Mouse (Mus musculus) liver, embryonic 11.5 days (tissue): ENCODE measurements around the gene Ciao2b. TPM values are rescaled to one million over a fixed set of nuclear protein-coding genes. Genes with fewer than 3 reads are reported as not detected.

Source experiments
- polyA plus RNA-seq: library from polyadenylated mRNA; unstranded; fragments of >200 nt; fragmentation: Nextera tagmentation; extraction: Ambion mirVana; gene quantifications from 2 replicates; pipeline ENCODE4 v1.2.1, GENCODE M21; 2014

Ciao2b gene
- polyA plus RNA-seq, 1 experiment from 2014 or later = 94.0 TPM

Other genes with a start within 250 kb of the Ciao2b start
- gene Cmtm4, start 246.2 kb downstream of the Ciao2b start, polyA plus RNA-seq = 1.2 and 1.3 TPM in 2 replicates
- 31.4 and 33.1 TPM in 2 replicates for gene Dync1li2, start 198.9 kb downstream of the Ciao2b start, polyA plus RNA-seq
- gene Terb1, start 132.1 kb downstream of the Ciao2b start, polyA plus RNA-seq = 0.05 TPM in 1 of 2 replicates, not detected in the other
- gene Nae1, start 107.3 kb downstream of the Ciao2b start, polyA plus RNA-seq = 77.3 and 77.7 TPM in 2 replicates
- 2.1 and 2.3 TPM in 2 replicates for gene Car7, start 107.3 kb downstream of the Ciao2b start, polyA plus RNA-seq
- gene Pdp2, start 50.5 kb downstream of the Ciao2b start, polyA plus RNA-seq = 10.6 and 11.1 TPM in 2 replicates
- gene Cdh16, start 17.6 kb downstream of the Ciao2b start, polyA plus RNA-seq = 0.18 and 0.34 TPM in 2 replicates
- 1.6 and 4.1 TPM in 2 replicates for gene Rrad, start 10.6 kb downstream of the Ciao2b start, polyA plus RNA-seq
- gene Ces2a, start 92.0 kb upstream of the Ciao2b start, polyA plus RNA-seq = 2.0 and 2.3 TPM in 2 replicates
- not detected in 2 replicates for gene Ces2b, start 189.6 kb upstream of the Ciao2b start, polyA plus RNA-seq
- gene Ces2c, start 205.1 kb upstream of the Ciao2b start, polyA plus RNA-seq = not detected in 2 replicates